Mouse (Mus musculus): ENCODE data around the gene Nelfa. TPM values are rescaled to one million over a fixed set of nuclear protein-coding genes. Genes with fewer than 3 reads are reported as not detected.

Nelfa gene
- polyA plus RNA-seq, 1 experiment from 2014 or later: 38.0 TPM

GRCm38 (mm10) chr5:33881118-33881517 is 55.1 kb downstream of the Nelfa start:
- H3K9me3 ChIP-seq (replicated peaks; ENCODE audit: control insufficient read depth, low read length): no peaks in the 10 kb centered on the region
- ATAC-seq (no peak), DNase-seq (ENCODE audit: low spot score) (no peak)
- WGBS: 94% methylated on average over 4 of the region's 4 CpGs
- no peak overlapping the region for H3K9ac ChIP-seq (ENCODE audit: low read length)
- H3K4me1 ChIP-seq (ENCODE audit: control insufficient read depth, insufficient read depth, low read length): no peaks in the 10 kb centered on the region
- H3K27me3 ChIP-seq (replicated peaks; ENCODE audit: control insufficient read depth, insufficient read depth, low read length): no peaks in the 10 kb centered on the region
- H3K4me2 ChIP-seq (ENCODE audit: low read length): no peak overlapping the region
- H3K27ac ChIP-seq (ENCODE audit: low read depth, low read length): no peak overlapping the region
- H3K36me3 ChIP-seq (ENCODE audit: control insufficient read depth, insufficient read depth, low read length): peaks cover 92% of the 10 kb centered on the region
- H3K4me3 ChIP-seq (ENCODE audit: low read depth, low read length): no peak overlapping the region

- H3K36me3 ChIP-seq (ENCODE audit: control insufficient read depth, insufficient read depth, low read length): peaks cover 84% of the 10 kb centered on the region
- no peak for DNase-seq (ENCODE audit: low spot score)
- H3K27me3 ChIP-seq (replicated peaks; ENCODE audit: control insufficient read depth, insufficient read depth, low read length): no peaks in the 10 kb centered on the region
- ATAC-seq: no peak
- 93% methylated on average over 1 of the region's 1 CpGs for WGBS
- H3K27ac ChIP-seq (ENCODE audit: low read depth, low read length): no peak overlapping the region
- H3K4me2 ChIP-seq (ENCODE audit: low read length): no peak overlapping the region
- H3K4me3 ChIP-seq (ENCODE audit: low read depth, low read length): no peak overlapping the region
- H3K9me3 ChIP-seq (replicated peaks; ENCODE audit: control insufficient read depth, low read length): no peaks in the 10 kb centered on the region
- H3K4me1 ChIP-seq (ENCODE audit: control insufficient read depth, insufficient read depth, low read length): no peaks in the 10 kb centered on the region
- H3K9ac ChIP-seq (ENCODE audit: low read length): no peak overlapping the region
Observed at GRCm38 (mm10) chr5:33875472-33875871, 60.7 kb downstream of the Nelfa start.

- Histone ChIP-seq H3K27me3 (replicated peaks; ENCODE audit: control insufficient read depth, insufficient read depth, low read length) (no peaks in the 10 kb centered on the region), H3K4me1 (ENCODE audit: control insufficient read depth, insufficient read depth, low read length) (no peaks in the 10 kb centered on the region), H3K4me2 (ENCODE audit: low read length) (no peak overlapping the region), H3K27ac (ENCODE audit: low read depth, low read length) (no peak overlapping the region), H3K9me3 (replicated peaks; ENCODE audit: control insufficient read depth, low read length) (peaks cover 4% of the 10 kb centered on the region; the same call in 1 of the 2 replicates), H3K9ac (ENCODE audit: low read length) (no peak overlapping the region), H3K36me3 (ENCODE audit: control insufficient read depth, insufficient read depth, low read length) (peaks cover 86% of the 10 kb centered on the region), H3K4me3 (ENCODE audit: low read depth, low read length) (no peak overlapping the region)
- no peak for DNase-seq (ENCODE audit: low spot score)
- ATAC-seq: no peak
Observed at GRCm38 (mm10) chr5:33857693-33858092, 78.5 kb downstream of the Nelfa start.

GRCm38 (mm10) chr5:33854019-33854418 is 82.2 kb downstream of the Nelfa start:
- H3K36me3 ChIP-seq (ENCODE audit: control insufficient read depth, insufficient read depth, low read length): peaks cover 63% of the 10 kb centered on the region
- no peaks in the 10 kb centered on the region for H3K27me3 ChIP-seq (replicated peaks; ENCODE audit: control insufficient read depth, insufficient read depth, low read length)
- WGBS: 74% methylated on average over 2 of the region's 2 CpGs
- H3K4me1 ChIP-seq (ENCODE audit: control insufficient read depth, insufficient read depth, low read length): no peaks in the 10 kb centered on the region
- no peak overlapping the region for H3K9ac ChIP-seq (ENCODE audit: low read length)
- H3K4me2 ChIP-seq (ENCODE audit: low read length): no peak overlapping the region
- DNase-seq (ENCODE audit: low spot score) (no peak), ATAC-seq (no peak)
- H3K9me3 ChIP-seq (replicated peaks; ENCODE audit: control insufficient read depth, low read length): no peaks in the 10 kb centered on the region
- no peak overlapping the region for H3K4me3 ChIP-seq (ENCODE audit: low read depth, low read length)
- no peak overlapping the region for H3K27ac ChIP-seq (ENCODE audit: low read depth, low read length)

- no peak for DNase-seq (ENCODE audit: low spot score)
Observed at GRCm38 (mm10) chr5:33853086-33853485, 83.1 kb downstream of the Nelfa start.

GRCm38 (mm10) chr5:33851466-33851865 is 84.7 kb downstream of the Nelfa start:
- Histone ChIP-seq H3K4me3 (ENCODE audit: low read depth, low read length) (no peak overlapping the region), H3K9me3 (replicated peaks; ENCODE audit: control insufficient read depth, low read length) (no peaks in the 10 kb centered on the region), H3K4me1 (ENCODE audit: control insufficient read depth, insufficient read depth, low read length) (no peaks in the 10 kb centered on the region), H3K36me3 (ENCODE audit: control insufficient read depth, insufficient read depth, low read length) (peaks cover 56% of the 10 kb centered on the region), H3K4me2 (ENCODE audit: low read length) (no peak overlapping the region), H3K9ac (ENCODE audit: low read length) (no peak overlapping the region), H3K27ac (ENCODE audit: low read depth, low read length) (no peak overlapping the region), H3K27me3 (replicated peaks; ENCODE audit: control insufficient read depth, insufficient read depth, low read length) (no peaks in the 10 kb centered on the region)
- ATAC-seq (no peak), DNase-seq (ENCODE audit: low spot score) (no peak)
- 95% methylated on average over 4 of the region's 4 CpGs for WGBS

More at GRCm38 (mm10) chr5:33853086-33853485, 83.1 kb downstream of the Nelfa start:
- no peak overlapping the region for H3K4me3 ChIP-seq (ENCODE audit: low read depth, low read length)
- WGBS: 96% methylated on average over 1 of the region's 1 CpGs
- no peak for ATAC-seq
- H3K27ac ChIP-seq (ENCODE audit: low read depth, low read length): no peak overlapping the region
- no peaks in the 10 kb centered on the region for H3K4me1 ChIP-seq (ENCODE audit: control insufficient read depth, insufficient read depth, low read length)
- no peak overlapping the region for H3K4me2 ChIP-seq (ENCODE audit: low read length)
- H3K36me3 ChIP-seq (ENCODE audit: control insufficient read depth, insufficient read depth, low read length): peaks cover 59% of the 10 kb centered on the region
- H3K9ac ChIP-seq (ENCODE audit: low read length): no peak overlapping the region
- no peaks in the 10 kb centered on the region for H3K27me3 ChIP-seq (replicated peaks; ENCODE audit: control insufficient read depth, insufficient read depth, low read length)
- no peaks in the 10 kb centered on the region for H3K9me3 ChIP-seq (replicated peaks; ENCODE audit: control insufficient read depth, low read length)

Small RNAs within 50 kb of the gene (microRNA-seq; reads per million reads assigned to microRNA genes)
- gene Mir7024: not detected

Other genes starting within 250 kb of the Nelfa start
- gene Fgfr3, start 214.7 kb downstream of the Nelfa start, polyA plus RNA-seq (2014; fragmentation: Nextera tagmentation; extraction: Ambion mirVana): 27.5 and 30.8 TPM in 2 replicates
- gene Letm1, start 153.6 kb downstream of the Nelfa start, polyA plus RNA-seq (2014; fragmentation: Nextera tagmentation; extraction: Ambion mirVana): 50.4 and 56.2 TPM in 2 replicates
- gene Nsd2, start 115.7 kb downstream of the Nelfa start, polyA plus RNA-seq (2014; fragmentation: Nextera tagmentation; extraction: Ambion mirVana): 78.7 and 86.6 TPM in 2 replicates
- gene Gm1673, start 47.0 kb upstream of the Nelfa start, polyA plus RNA-seq (2014; fragmentation: Nextera tagmentation; extraction: Ambion mirVana): 424 and 498 TPM in 2 replicates
- 2.5 and 2.7 TPM in 2 replicates for gene Nat8l, start 59.6 kb upstream of the Nelfa start, polyA plus RNA-seq (2014; fragmentation: Nextera tagmentation; extraction: Ambion mirVana)
- 0.49 and 0.89 TPM in 2 replicates for gene Poln, start 233.0 kb upstream of the Nelfa start, polyA plus RNA-seq (2014; fragmentation: Nextera tagmentation; extraction: Ambion mirVana)
- 19.2 and 23.1 TPM in 2 replicates for gene Haus3, start 233.1 kb upstream of the Nelfa start, polyA plus RNA-seq (2014; fragmentation: Nextera tagmentation; extraction: Ambion mirVana)